In the genomic region with DNA sequence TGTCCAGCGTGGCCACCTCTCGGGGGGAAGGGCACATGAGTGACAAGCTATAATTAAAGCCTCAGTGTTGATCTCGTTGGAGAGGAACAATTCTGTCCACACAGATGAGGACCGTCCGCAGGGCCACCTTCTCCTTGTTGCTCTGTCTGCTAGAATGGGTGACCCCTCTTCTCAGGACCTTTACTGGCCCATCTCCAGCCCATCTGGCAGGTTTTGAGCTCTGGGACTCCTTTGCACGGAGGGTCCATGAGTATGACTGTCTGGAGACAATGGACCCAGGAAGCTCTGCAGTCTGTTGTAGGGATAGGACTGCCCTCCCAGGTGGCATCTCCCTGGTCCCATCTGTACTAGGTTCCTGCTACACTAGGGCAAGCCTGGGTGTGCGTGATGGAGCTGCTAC, we compare ENCODE assay signal across 37 mouse cellular contexts. TPM values are rescaled to one million over a fixed set of nuclear protein-coding genes. Genes with fewer than 3 reads are reported as not detected.
DNase-seq lines count a peak whose midpoint lies in the region; ATAC-seq lines count a peak whose summit lies in the region.
"Had no signal": no experiment of that assay in that cellular context is flagged by ENCODE, and none has a peak within 500 bp of the region (broad histone marks: within the 10 kb centered on the region; RNA-seq: fewer than 3 reads in every experiment).

No protein-coding gene starts in this region.

- H3K4me3 ChIP-seq in heart, embryonic 10.5 days = no peak overlapping the region
- H3K4me3 ChIP-seq in neural tube, embryonic 11.5 days (ENCODE audit: low read depth, low read length) = no peak overlapping the region
- H3K4me3 ChIP-seq: embryonic facial prominence, embryonic 13.5 days; kidney, embryonic 15.5 days; liver, embryonic 12.5 days had no signal

- H3K36me3 ChIP-seq in heart, embryonic 10.5 days = no peaks in the 10 kb centered on the region
- H3K36me3 ChIP-seq in neural tube, embryonic 11.5 days (ENCODE audit: control insufficient read depth, insufficient read depth, low read length) = no peaks in the 10 kb centered on the region
- H3K36me3 ChIP-seq: embryonic facial prominence, embryonic 13.5 days; kidney, embryonic 15.5 days; liver, embryonic 12.5 days had no signal

- H3K27ac ChIP-seq in heart, embryonic 10.5 days = peak overlapping the region; percentile 82
- H3K27ac ChIP-seq in neural tube, embryonic 11.5 days (ENCODE audit: low read depth, low read length) = 0 out of 2 replicates have a peak overlapping the region, but pooled peaks have one; percentile 88
- H3K27ac ChIP-seq: embryonic facial prominence, embryonic 13.5 days; kidney, embryonic 15.5 days; liver, embryonic 12.5 days; stomach, postnatal 0 days had no signal

- H3K9ac ChIP-seq in neural tube, embryonic 11.5 days (ENCODE audit: low read length) = no peak overlapping the region
- H3K9ac ChIP-seq: embryonic facial prominence, embryonic 13.5 days; forebrain, postnatal 0 days; kidney, embryonic 15.5 days; liver, embryonic 12.5 days; liver, postnatal 0 days had no signal

- no peak overlapping the region for H3K4me2 ChIP-seq in neural tube, embryonic 11.5 days (ENCODE audit: low read depth)
- H3K4me2 ChIP-seq: embryonic facial prominence, embryonic 13.5 days; kidney, embryonic 15.5 days; liver, embryonic 12.5 days had no signal

- WGBS in heart, embryonic 10.5 days = 51% methylated on average over 7 of the region's 7 CpGs
- 70% methylated on average over 7 of the region's 7 CpGs for WGBS in neural tube, embryonic 11.5 days

- H3K27me3 ChIP-seq in heart, embryonic 10.5 days (ENCODE audit: insufficient read depth, poor library complexity, severe bottlenecking) = no peaks in the 10 kb centered on the region
- H3K27me3 ChIP-seq in neural tube, embryonic 11.5 days (ENCODE audit: control insufficient read depth, insufficient read depth, low read length) = no peaks in the 10 kb centered on the region

- DNase-seq in heart, embryonic 10.5 days (ENCODE audit: low spot score) = no peak
- DNase-seq in heart, postnatal 36 days = no peak
- DNase-seq in left cerebral cortex, postnatal 4 days = peak; percentile 40
- DNase-seq in left cerebral cortex, adult 18-20 months (ENCODE audit: low spot score in 2 of 2) = no peak
- no peak for DNase-seq in neural tube, embryonic 11.5 days (ENCODE audit: low spot score)
- DNase-seq in neural tube, embryonic 10.5 days (ENCODE audit: extremely low spot score, low spot score) = no peak
- DNase-seq in adrenal gland, postnatal 14 days = no peak
- DNase-seq: adrenal gland, postnatal 36 days; B cell, adult 2 months; cerebellum, adult 8-10 months; embryo, embryonic 11 days; forebrain, postnatal 0 days; gastrocnemius, postnatal 10 days; kidney, adult 18-20 months; kidney, postnatal 25 days; liver, postnatal 0 days; lung, postnatal 36 days; right cerebral cortex, postnatal 4 days; thymus, adult 18-20 months; thymus, postnatal 25 days had no signal

- H3K9me3 ChIP-seq in heart, embryonic 10.5 days = no peaks in the 10 kb centered on the region
- H3K9me3 ChIP-seq in neural tube, embryonic 11.5 days (ENCODE audit: control insufficient read depth, low read length) = no peaks in the 10 kb centered on the region
- H3K9me3 ChIP-seq: embryonic facial prominence, embryonic 13.5 days; kidney, embryonic 15.5 days; liver, embryonic 12.5 days had no signal

- H3K4me1 ChIP-seq in heart, embryonic 10.5 days = peaks cover 91% of the 10 kb centered on the region
- peaks cover 44% of the 10 kb centered on the region for H3K4me1 ChIP-seq in neural tube, embryonic 11.5 days (ENCODE audit: control insufficient read depth, insufficient read depth, low read length)

- intact Hi-C loops in heart, postnatal 36 days (cut with DNase I) = no loop called here
- intact Hi-C loops in left cerebral cortex, postnatal 4 days (cut with DNase I) = no loop called here

- no peak for ATAC-seq in neural tube, embryonic 11.5 days (ENCODE audit: insufficient read depth, low FRiP score, low TSS enrichment)
- ATAC-seq: forebrain, postnatal 0 days; liver, embryonic 12.5 days; liver, postnatal 0 days had no signal

RNA-seq across cellular contexts. Expression of gene Ccdc182, which starts 17.7 kb away (rescaled TPM):
- polyA plus RNA-seq in heart, embryonic 10.5 days (2016; fragmentation: Nextera tagmentation; extraction: Ambion mirVana) = 0.18 TPM in 1 of 2 replicates, not detected in the other
- not detected for total RNA-seq in heart, postnatal 36 days (2021)
- not detected for total RNA-seq in left cerebral cortex, postnatal 4 days (2021)
- not detected for total RNA-seq in left cerebral cortex, adult 18-20 months (2021)
- 17.9 and 18.4 TPM in 2 replicates for polyA plus RNA-seq in neural tube, embryonic 11.5 days (2014; fragmentation: Nextera tagmentation; extraction: Ambion mirVana)
- total RNA-seq in adrenal gland, postnatal 14 days (2021) = not detected in 2 replicates
- total RNA-seq: adrenal gland, adult 18-20 months; adrenal gland, postnatal 36 days; forebrain, postnatal 0 days; gastrocnemius, postnatal 10 days; granulocyte monocyte progenitor cell, adult 5-6 weeks; hematopoietic stem cell, adult 5-6 weeks; layer of hippocampus, adult 18-20 months; layer of hippocampus, postnatal 14 days; left cerebral cortex, adult 8-10 months; left cerebral cortex, postnatal 36 days; megakaryocyte-erythroid progenitor cell, adult 5-6 weeks; monocyte, adult 5-6 weeks had no signal
- polyA plus RNA-seq: forebrain, postnatal 0 days; heart, embryonic 16.5 days; intestine, embryonic 14.5 days; liver, postnatal 0 days; lung, embryonic 16.5 days; spleen, adult 2 months; stomach, postnatal 0 days had no signal
